Mouse (Mus musculus): ENCODE data around the gene Ndufa13.
"Not testable (repeated sequence)": the region's sequence is repeated elsewhere in the genome, so short reads cannot be mapped to it uniquely, and the experiment has no call there.

Gene Ndufa13

DNA sequence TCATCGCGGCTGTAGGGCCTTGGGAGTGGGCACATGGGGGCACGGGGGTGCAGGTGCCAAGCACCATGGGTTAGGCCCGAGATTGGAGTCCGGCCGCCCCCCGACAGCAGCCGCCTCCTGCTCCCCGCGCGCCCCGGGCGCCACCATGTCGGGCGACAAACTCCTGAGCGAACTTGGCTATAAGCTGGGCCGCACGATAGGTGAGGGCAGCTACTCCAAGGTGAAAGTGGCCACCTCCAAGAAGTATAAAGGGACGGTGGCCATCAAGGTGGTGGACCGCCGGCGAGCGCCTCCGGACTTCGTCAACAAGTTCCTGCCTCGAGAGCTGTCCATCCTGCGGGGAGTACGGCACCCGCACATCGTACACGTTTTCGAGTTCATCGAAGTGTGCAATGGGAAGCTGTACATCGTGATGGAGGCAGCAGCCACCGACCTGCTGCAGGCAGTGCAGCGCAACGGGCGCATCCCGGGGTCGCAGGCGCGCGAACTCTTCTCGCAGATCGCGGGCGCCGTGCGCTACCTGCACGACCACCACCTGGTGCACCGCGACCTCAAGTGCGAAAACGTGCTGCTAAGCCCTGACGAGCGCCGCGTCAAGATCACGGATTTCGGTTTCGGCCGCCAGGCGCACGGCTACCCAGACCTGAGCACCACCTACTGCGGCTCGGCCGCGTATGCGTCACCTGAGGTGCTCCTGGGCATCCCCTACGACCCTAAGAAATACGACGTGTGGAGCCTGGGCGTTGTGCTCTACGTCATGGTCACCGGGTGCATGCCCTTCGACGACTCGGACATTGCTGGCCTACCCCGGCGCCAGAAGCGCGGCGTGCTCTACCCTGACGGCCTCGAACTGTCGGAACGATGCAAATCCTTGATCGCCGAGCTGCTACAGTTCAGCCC lies at the start of gene Ndufa13, which contains the start of the genes Tssk6 and Yjefn3:
Gene Ndufa13, minus strand, starts transcription at position 396 of the 900 bp plus-strand sequence.
Gene Tssk6, plus strand, starts transcription at position 22 of the 900 bp plus-strand sequence.
Gene Yjefn3, minus strand, starts transcription at position 550 of the 900 bp plus-strand sequence.
- no peak for DNase-seq

DNA sequence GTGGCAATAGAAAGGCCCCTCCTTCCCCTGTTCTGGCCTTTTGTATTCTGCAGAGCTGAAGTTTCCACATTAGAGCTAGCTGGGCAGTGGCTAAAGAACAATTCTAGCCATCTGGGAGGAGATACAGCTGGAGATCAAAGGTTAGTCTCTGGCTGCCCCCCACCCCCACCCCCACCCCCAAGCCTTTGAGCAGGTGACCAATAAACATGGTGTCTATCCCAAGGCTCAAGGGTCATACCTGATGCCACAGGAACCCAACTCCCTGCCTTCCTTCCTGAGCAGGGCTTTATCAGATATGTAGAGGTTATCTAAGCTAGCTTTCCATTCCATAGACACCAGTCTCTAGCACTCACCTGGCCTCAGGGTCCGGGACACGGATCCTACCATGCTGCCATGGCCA lies 47.9 kb upstream of the Ndufa13 start:
- no peak for DNase-seq

DNA sequence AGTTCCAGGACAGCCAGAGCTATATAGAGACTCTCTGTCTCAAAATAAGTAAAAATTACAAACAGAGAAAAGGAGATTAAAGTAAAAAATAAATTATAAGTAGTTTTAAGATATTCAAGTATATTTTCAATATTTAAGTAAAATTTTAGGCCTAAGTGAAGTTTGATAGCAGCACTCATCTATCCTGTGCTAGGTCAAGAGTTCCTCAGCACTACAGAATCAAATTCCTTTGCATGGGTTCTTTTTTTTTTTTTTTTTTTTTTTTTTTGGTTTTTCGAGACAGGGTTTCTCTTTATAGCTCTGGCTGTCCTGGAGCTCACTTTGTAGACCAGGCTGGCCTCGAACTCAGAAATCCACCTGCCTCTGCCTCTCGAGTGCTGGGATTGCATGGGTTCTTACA lies 40.1 kb upstream of the Ndufa13 start:
- not testable (repeated sequence) for DNase-seq

DNA sequence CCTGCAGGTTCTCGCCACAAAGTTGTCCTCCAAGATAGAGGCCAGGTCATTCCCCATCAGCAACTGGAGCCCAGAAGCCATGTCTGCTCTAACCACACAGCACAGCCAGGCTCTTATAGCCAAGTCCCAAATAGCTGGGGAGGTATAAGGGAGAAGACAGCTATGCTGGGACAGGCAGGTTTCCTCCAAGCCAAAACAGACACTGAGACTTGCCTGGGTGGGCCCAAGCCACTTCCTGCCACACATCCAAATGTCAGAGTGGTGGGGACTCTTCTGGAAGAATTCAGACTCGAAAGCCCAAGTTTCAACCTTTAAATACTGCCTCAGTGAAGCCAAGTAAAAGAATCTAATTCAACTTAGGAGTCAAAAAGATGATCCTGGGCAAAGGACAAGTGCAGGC lies 38.0 kb upstream of the Ndufa13 start:
- no peak for DNase-seq

DNA sequence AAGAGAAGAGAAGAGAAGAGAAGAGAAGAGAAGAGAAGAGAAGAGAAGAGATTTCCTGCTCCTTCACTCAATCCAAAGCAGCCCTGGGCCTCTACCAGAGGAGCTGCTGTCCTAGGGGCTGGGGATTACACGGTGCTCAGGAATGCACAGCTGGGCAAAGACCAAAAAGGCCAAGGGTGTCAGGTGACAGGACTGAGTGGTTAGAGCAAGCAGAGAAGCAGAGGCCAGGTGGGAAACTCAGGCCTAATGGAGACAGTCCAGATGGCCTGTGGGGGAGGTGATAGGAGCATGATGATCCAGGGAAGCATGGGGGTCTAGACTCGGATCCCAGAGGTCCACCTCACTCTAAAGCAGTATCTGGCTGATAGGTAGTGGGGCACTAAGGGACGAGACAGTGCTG lies 37.3 kb upstream of the Ndufa13 start:
- DNase-seq: no peak

DNA sequence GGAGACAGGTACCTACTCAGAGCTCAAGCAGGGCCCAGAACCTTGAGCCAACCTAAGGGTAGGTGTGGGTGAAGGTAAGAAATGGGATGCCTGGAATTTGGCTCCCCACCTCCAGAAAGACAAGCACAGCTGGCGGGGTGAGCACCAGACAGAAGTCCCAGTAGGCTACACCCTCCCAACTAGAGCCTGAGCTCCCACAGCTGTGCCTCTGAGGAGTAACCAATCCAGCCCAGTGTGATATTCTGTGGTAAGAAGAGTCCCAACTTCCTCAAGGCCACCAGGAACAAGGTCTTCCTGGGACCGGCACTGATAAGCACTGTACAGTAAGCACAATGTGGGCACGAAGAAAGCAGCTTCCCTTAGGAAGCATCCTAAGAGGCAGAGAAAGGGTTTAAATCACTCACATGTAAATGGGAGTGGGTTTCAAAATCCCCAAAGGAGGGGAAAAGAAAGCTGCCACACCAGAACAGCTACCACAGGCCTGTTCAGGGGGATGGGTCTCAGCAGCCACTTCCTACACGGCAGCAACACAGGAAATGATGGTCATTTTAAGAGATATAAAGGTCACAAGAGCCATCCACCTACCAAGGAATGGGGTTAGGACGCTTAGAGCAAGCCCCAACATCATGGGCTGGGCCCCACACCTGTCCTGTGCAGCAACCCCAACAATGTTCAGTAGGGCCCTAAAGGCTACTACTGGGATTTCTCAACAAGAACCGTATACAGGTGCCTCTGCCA lies 36.1 kb upstream of the Ndufa13 start:
- no peak for DNase-seq

DNA sequence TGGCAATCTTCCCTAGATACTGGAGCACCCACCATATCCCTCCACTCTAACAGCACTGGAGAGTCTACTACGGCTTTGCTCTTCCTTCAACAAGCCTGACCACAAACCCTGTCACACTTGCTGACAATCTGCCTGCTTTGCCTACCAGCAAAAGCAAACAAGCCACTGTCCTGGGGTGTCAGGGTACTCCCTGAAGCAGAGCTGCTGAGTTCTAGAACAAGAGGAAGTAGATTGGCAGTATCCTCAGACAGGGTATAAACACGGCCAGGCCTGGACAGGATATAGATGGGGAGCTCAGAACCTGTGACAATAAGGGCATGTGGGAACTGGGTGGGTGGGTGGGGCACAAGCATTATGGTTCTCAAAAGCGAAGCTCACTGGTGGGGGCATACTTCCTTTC lies 35.1 kb upstream of the Ndufa13 start:
- no peak for DNase-seq

DNA sequence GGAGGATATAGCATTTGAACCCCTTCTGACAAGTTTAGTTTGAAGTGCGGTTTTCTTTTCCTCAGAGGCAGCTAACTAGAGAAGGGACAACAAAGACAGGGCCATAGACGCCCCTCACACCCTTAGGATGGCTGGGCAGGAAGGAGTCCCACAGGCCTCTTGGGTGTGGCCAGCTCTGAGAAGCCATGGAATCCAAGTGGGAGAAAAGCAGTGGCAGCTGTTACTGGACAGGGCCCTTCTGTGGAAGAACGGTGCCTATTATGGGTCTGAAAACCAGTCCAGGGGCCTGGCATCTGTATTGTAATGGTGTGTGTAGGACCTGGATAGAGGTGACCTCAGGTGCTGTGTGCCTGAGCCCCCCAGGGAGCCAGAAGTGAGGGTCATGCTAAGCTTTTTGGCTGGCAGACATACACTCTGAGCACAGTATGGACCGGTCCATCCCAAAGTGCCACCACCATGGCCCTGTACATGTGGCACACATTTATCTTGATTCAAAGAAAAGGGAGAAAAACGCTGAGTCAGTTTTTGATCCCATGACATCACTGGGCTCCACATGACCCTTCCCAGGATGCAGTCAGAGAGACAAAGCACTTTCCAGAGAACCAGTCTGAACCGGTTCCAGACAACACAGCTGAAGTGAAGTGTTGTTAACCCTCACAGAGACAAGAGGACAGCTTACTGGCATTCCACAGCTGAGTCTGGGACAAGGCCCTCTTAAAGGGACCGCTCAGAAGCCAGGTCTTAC lies 33.9 kb upstream of the Ndufa13 start:
- no peak for DNase-seq

DNA sequence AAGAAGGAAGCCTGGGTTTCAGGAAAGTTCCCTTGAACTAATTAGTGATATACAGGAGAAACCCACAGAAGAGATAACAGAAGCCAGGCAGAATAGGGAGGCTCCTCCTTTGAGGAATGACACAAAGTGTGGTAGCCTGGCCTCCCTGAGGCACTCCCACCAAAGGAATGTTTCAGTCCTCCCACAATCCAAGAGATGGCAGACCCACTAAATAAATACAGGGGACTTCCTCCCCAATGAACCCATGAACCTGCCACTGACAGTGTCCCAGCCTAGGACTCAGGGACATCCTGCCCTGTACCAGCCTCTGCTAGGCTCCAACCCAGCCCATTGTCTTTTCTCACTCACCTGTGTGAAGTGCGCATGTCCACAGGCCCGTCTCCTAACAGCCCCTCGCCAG lies 33.1 kb upstream of the Ndufa13 start:
- DNase-seq: no peak

DNA sequence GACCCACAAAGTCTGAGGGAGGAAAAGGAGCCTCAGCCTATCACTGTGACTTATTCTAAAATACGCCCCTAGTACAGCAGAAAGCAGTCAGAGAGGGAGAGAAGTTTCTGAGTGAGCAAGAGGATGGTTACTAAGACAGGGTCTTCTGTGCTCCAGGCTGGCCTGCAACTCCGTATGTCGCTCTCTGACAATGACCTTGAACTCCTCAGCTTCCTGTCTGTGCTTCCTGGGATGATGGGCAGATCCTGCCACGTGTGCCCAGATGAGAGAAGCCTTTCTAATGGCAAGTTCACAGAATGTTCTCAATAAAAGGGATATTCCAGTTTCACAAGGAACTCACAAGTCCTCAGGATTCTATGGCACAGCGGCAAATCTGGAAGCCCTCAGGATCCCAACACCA lies 32.2 kb upstream of the Ndufa13 start:
- DNase-seq: no peak

DNA sequence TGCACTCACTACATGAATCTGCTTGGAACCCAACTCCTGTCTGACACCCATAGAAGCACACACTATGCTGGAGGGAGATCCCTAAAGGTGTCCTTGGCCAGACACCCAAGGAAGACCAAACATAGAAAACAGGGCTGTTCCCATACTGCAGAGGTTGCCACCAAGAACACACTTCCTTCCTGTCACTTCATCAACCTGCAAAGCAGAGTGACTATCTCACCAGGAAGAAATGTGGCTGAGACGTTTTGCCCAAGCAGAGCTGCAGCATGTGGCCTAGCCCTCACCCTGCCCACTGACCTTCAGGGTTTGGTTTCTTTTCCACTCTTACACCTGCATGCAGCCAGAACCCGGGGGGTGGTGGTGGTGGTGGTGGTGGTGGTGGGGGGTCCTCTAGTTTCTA lies 31.5 kb upstream of the Ndufa13 start:
- DNase-seq: no peak

DNA sequence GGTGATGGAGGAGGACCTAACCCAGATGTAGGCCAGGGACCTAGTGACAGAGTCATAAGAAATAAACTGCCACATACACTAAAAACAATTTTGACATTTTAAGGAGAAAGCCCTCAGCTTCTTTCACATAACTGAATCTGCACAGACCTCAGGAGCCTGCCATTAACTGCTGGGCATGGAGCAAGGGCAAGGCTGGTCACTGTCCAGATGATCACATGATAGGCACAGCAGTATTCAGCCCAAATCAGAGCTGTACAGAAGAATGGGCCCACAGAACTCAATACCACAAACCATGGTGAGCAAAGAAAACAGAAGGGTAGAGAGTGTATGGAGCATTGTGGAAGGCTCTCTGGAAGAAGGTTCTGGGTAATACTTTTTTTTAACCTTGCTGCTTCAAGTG lies 24.5 kb upstream of the Ndufa13 start:
- DNase-seq: no peak

DNA sequence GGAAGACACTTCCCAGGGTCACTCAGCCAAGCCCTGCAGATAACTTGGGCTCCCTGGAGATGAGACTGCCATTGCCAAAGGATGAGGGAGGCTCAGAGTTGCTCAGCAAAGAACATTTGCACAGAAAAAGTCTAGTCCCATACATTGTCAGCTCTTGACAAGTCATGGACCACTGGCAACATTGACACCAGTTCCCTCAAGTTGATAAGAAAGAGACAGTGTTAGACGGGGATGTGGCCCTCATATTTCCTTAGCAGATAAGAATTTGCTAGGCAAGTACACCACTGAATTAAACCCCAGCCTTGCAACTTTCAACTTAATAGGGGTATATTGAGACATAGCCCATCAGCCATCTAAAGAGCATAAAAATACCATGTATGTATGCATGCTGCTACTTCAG lies 21.6 kb upstream of the Ndufa13 start:
- DNase-seq: no peak

DNA sequence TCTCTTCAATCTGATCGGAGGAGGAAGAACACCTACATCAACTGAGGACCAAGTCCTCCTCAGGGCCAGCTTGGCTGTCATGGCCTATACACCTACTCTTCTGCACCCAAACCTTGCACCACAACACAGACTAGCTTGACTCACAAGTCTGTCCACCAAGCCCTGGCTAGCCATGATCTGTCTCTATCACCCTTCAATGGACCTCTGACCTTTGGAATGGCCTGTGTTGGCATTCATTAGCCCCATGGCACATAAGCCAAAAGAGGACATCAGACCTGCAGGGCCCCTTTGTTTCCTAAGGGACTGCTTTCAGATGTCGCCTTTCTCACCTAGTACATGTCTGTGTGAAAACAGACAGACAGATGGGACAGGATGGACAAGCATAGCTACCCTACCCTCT lies 18.8 kb upstream of the Ndufa13 start:
- no peak for DNase-seq

DNA sequence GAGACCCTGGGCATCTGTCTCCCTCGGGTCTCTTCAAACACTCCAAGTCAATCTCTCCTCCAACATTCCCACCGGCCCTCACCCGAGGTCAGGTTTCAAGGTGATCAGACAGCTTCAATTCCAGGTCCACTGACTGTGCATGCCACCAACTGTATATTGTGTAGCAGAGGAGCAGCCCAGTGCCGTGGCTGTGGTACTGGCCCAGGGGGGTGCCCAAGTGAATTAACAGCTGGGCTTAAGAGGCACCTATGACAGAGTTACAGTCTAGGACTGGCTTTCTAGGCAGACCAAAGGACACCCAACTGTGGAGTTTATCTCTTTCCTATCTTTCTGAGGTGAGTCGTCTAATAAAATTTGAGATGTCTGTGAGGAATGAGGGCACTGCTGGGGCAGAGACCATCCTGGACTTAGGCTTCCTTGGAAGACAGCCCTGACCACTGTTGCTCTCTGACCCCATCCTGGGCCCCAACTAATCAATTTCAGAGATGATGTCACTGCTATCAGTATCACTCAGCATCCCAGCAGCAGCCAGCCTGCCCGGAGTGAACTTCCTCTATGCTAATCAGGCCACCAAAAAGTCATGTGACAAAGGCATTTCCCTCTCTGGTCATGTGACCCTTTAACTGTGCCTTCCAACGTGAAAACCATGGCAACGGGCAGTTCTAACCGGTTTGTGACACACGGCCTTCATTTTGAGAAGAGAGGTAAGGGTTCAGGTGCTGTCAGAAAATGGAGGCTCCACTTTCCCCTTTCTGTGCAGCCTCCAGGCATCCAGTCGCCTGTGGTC lies 17.7 kb upstream of the Ndufa13 start:
- DNase-seq: peak; percentile 27

DNA sequence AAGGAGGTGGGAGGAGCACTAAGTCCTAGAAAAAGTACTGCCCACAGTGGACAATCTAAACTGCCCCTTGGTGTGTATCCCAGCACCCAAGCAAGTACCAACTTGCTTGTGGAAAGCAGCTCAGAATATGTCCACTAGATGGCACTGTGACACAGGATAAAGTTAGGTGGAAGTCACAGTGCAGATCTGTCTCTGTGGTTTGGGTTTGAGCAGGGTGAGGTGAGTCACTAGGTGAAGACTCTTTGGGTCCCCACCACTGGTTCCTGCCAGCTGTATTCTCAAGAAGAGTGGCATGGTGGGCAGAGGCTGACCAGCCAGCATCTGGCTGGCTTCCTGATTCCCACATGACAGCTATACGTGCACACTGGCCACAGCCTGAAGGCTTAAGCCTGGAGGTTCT lies 16.7 kb upstream of the Ndufa13 start:
- DNase-seq: peak; percentile 65

DNA sequence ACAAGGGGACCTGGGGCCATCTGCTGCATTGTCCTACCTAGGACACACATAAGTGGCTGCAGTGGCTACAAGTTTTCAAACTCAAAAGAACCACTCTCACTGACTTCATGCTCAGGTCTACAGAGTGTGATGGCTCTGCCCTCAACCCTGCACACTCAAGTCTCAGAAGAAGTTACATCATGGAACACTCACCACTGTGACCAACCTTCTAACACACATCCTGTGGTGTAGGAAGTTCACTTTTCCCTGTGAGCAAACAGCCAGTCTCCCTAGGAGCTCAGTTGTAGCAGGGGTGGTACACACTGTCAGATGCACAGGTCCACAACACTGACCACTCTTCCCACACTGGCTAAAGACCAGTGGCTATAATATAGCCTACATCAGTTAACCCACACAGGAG lies 16.1 kb upstream of the Ndufa13 start:
- DNase-seq: no peak

DNA sequence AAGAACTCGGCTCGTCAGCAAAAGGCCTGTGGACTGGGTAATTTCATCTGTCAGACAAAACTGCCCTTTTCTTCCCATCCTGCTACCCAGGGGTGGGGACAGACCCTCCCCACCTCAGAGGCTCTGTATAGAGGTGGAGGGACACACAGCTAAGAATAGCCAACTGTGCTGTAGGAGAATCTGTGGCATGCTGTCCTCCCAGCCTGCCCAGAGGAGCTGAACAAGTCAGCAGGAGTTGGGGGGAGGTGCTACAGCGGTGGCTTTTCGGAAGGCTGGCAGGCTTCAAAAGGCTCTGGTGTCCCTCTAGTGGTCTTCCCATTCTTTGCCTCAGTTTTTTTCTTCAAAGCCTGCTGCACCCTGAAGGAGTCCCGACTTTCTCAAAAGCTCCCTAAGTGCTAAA lies 13.4 kb upstream of the Ndufa13 start:
- DNase-seq: peak; percentile 51

DNA sequence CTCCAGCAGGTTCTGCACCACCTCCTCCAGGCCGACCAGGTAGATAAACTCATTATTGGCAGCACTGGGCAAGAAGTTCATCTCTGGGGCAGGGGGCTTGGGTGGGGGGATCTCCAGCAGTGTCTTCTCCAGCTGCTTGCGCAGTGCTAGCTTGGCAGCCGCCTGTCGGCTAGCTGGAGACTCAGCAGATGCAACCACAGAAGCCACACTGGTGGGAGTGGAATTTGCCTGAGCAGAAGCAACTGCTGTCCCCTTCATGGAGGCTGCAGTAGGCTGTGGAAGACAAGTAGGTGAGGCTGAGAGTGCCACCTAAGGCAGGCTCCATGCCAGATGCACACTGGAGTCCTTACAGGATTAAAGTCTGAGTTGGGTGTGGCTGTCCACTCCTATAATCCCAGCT lies 12.2 kb upstream of the Ndufa13 start:
- DNase-seq: no peak

DNA sequence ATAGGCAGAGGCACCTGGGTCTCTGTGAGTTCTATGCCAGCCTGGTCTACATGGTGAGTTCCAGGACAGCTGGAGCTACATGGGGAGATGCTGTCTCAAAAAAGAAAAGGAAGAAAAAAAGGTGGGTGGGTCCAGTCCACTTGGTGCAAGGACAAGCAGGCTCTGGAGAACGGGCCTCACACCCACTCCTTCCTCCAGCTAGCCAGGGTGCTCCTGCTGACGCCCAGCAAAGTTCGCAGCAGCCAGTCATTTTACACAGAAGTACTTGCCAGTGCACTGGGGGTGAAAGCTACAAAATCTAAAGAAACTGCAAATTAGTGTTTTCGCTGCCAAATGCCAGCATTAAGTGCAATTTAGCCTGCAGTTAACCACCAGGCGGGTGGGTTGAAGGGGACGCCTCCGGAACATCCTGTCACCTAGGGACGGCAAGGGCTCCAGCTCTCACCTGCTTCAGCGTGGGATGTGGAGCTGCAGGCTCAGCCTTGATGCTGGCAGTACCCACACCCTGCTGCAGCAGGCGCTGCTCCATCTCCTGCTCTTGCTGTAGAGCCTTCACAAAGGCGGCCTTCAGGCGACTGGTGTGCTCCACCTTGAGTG lies 10.2 kb upstream of the Ndufa13 start:
- DNase-seq: no peak

DNA sequence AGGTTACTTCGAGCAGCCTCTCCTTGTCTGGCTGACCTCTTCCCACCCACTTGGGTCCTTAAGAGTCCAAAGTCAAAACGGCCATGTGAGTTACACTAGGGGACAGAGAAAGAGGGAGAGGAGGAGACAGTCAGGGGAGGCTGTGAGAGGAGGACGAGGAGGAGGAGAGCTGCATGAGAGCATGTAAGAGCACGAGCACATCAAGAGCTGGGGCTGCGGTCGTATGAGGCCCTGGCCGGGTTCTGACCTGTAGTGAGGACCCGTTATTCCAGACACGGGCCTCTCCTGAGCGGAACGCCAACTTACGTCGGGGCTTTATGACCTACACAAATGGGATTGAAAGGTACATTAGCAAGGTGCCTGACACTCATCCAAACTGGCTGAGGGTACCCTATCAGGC lies 9.6 kb upstream of the Ndufa13 start:
- no peak for DNase-seq

DNA sequence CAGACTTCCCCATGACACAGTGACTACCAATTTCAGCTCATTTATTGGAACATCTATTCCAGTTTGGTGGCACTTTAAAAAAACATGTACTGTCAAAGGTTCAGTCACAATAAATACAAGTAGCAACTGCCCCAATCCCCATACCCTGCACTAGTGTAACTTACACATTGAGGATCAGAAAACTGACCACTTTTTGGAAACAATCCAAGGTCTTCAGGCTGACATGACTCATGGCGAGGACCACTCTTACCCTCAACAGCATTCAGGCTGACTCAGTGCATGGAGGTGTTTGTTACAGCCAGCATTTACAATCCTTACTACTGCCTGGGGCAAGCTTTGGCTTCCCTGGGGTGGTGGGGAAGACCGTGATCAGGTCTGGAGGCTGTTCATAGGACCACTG lies 4.7 kb upstream of the Ndufa13 start:
- DNase-seq: no peak
